Mouse (Mus musculus): ENCODE data around the gene Akr1b8. TPM values are rescaled to one million over a fixed set of nuclear protein-coding genes. Genes with fewer than 3 reads are reported as not detected.
"Not testable (repeated sequence)": the region's sequence is repeated elsewhere in the genome, so short reads cannot be mapped to it uniquely, and the experiment has no call there.

The Akr1b8 gene
- polyA plus RNA-seq, 1 experiment = 2.2 TPM

DNA sequence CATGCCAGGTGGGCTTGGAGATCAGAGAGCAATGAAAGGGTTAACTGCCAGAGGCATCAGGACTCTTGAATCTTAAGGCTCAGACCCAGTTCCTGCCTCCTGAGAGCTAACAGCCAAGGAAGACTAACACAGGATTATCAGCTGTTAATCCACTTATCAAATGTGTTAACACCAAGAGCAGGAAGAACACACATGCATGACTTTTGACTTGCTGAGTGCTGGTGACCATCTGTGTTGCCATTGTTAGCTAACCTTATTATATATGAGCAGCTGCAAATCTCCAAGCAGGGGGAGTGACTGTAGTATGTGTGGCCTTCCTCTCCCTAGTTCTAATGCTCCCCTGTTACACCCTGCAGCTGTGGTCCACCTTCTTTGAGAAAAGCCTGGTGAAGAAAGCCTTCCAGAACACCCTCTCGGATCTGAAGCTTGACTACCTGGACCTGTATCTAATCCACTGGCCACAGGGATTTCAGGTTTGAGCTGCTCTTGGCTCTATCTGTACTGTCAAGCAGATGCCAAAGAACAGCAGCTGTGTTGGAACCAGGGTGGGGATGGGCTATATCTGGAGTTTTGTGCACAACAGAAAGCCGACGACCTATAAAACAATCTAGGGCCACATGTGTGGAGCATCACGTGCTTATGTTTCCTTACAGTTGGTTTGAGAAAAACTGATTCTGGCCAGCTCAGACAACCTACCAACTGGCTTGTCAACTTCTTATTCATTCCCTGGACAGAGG lies 34.7 kb downstream of the Akr1b8 start:
- 0 out of 2 replicates have a peak, but pooled peaks cover 2% of the 10 kb centered on the region for H3K4me1 ChIP-seq (ENCODE audit: control insufficient read depth, insufficient read depth, low read length)
- no peak overlapping the region for H3K4me3 ChIP-seq (ENCODE audit: insufficient read depth, low read length)
- no peak for TF ChIP-seq CTCF (IDR thresholded peaks at IDR 0.05; ENCODE audit: extremely low read depth, insufficient read depth, low read length)
- no peak for TF ChIP-seq POLR2A (IDR thresholded peaks at IDR 0.05; ENCODE audit: extremely low read depth, insufficient read depth, low read length)
- H3K27ac ChIP-seq (ENCODE audit: insufficient read depth, low read length) = no peak overlapping the region

DNA sequence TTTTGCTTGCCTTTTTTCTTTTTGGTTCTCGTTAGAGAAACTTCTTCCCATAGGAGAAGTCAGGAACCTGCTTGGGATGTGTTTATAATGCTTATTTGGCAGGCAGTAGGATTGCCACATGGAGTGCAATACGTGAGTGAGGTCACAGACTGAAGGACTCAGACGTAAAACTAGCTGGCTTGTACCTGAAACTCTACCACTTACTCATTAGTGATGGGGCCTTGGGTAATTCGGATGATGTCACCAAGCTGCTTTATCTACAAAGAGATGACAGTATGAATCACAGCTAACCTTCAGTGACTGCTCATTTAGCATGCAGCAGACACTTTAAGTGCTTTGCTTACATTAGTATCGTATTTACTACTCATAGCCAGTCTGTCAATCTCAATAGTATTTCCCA lies 42.0 kb downstream of the Akr1b8 start:
- no peaks in the 10 kb centered on the region for H3K4me1 ChIP-seq (ENCODE audit: control insufficient read depth, insufficient read depth, low read length)
- no peak overlapping the region for H3K27ac ChIP-seq (ENCODE audit: insufficient read depth, low read length)
- TF ChIP-seq CTCF (IDR thresholded peaks at IDR 0.05; ENCODE audit: extremely low read depth, insufficient read depth, low read length) = no peak
- TF ChIP-seq POLR2A (IDR thresholded peaks at IDR 0.05; ENCODE audit: extremely low read depth, insufficient read depth, low read length) = no peak
- H3K4me3 ChIP-seq (ENCODE audit: insufficient read depth, low read length) = no peak overlapping the region

DNA sequence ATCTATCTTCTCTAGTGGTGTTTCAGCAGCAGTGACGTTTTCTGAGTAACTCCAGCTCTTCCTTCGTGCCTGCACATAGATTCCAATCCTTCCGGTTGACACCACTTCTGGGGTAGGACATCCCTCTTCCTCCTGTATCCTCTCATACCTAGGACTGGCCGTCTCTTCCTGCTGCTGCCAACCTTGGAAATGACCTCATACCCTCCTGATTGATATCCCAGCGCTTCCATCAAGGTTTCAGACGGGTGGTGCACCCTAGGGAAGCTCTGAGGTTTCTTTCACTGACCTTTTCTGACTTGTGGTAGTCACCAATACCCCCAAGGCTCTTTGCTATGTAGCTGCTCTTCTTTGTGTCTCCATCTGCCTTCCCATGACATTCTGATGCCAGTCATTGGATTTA lies 44.5 kb downstream of the Akr1b8 start:
- Histone ChIP-seq H3K4me1 (ENCODE audit: control insufficient read depth, insufficient read depth, low read length) (no peaks in the 10 kb centered on the region), H3K4me3 (ENCODE audit: insufficient read depth, low read length) (no peak overlapping the region), H3K27ac (ENCODE audit: insufficient read depth, low read length) (no peak overlapping the region)
- no peak for TF ChIP-seq CTCF (IDR thresholded peaks at IDR 0.05; ENCODE audit: extremely low read depth, insufficient read depth, low read length)
- no peak for TF ChIP-seq POLR2A (IDR thresholded peaks at IDR 0.05; ENCODE audit: extremely low read depth, insufficient read depth, low read length)

DNA sequence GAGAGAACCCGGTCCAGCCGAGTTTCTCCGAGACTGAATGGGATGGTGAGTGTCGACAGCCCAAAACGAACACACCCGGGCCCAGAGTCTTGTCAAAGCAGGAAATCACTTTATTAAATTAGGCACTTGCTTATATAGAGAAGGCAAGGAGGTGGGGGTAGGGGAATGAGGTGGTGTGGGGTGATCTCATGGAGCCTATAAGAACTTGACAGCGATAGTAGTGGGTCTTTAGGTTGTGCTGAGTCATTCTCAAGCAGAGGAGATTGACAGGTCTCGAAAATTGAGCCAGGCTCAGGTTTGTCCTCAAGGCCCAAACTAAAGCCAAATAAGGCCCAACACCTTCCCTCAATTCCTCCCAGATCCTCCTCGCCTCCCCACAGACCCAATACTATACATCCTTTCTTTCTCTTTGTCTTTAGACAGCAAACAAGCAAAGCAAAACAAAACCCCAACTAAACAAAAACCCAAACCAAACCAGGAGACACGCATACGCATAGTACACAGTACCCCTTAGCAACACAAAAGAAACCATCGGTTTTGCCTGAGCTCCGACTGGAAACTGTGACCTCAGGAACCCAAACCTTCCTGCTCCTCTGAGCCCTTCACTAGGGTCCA lies 45.8 kb downstream of the Akr1b8 start:
- H3K27ac ChIP-seq (ENCODE audit: insufficient read depth, low read length) = no peak overlapping the region
- no peaks in the 10 kb centered on the region for H3K4me1 ChIP-seq (ENCODE audit: control insufficient read depth, insufficient read depth, low read length)
- no peak overlapping the region for H3K4me3 ChIP-seq (ENCODE audit: insufficient read depth, low read length)
- TF ChIP-seq CTCF (IDR thresholded peaks at IDR 0.05; ENCODE audit: extremely low read depth, insufficient read depth, low read length) (no peak), POLR2A (IDR thresholded peaks at IDR 0.05; ENCODE audit: extremely low read depth, insufficient read depth, low read length) (no peak)

DNA sequence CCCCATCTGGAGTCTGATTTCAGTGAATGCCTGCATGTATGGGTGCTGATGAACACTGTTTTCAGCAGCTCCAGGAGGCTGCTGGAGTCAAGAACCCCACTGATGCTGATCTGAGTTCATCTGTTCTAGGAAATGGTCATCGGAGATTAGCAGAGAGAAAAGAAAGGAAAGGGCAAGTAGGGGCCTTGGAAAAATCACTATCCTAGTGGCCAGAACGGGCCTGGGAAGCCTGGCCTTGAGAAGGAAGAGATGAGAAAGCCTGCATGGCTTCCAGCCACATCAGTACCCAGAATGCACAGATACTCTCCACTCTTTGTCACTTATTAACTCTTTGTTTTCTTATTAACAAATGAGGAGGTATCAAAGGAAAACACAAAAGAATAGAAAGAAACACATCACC lies 46.8 kb downstream of the Akr1b8 start:
- TF ChIP-seq CTCF (IDR thresholded peaks at IDR 0.05; ENCODE audit: extremely low read depth, insufficient read depth, low read length) (no peak), POLR2A (IDR thresholded peaks at IDR 0.05; ENCODE audit: extremely low read depth, insufficient read depth, low read length) (no peak)
- H3K27ac ChIP-seq (ENCODE audit: insufficient read depth, low read length) = no peak overlapping the region
- no peak overlapping the region for H3K4me3 ChIP-seq (ENCODE audit: insufficient read depth, low read length)
- no peaks in the 10 kb centered on the region for H3K4me1 ChIP-seq (ENCODE audit: control insufficient read depth, insufficient read depth, low read length)

DNA sequence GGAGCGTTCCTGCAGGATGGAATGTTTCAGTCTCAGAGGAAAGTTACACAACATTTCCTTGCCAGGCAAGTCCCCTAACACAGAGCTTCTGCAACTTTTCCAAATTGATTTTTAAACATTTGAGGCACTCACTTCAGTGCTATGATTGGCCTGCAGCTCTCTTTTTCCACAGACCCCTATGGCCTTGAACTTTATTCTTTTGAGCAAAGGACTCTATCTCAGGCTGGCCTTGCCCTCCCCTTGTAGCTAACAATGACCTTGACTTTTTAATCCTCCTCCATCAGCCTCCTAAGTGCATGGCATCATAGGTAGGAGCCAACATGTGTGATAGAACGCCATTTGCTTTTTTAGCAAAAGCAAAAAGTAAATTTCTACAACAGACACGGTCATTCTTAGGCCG lies 52.8 kb downstream of the Akr1b8 start:
- Histone ChIP-seq H3K4me3 (ENCODE audit: insufficient read depth, low read length) (no peak overlapping the region), H3K27ac (ENCODE audit: insufficient read depth, low read length) (no peak overlapping the region), H3K4me1 (ENCODE audit: control insufficient read depth, insufficient read depth, low read length) (no peaks in the 10 kb centered on the region)
- no peak for TF ChIP-seq CTCF (IDR thresholded peaks at IDR 0.05; ENCODE audit: extremely low read depth, insufficient read depth, low read length)
- no peak for TF ChIP-seq POLR2A (IDR thresholded peaks at IDR 0.05; ENCODE audit: extremely low read depth, insufficient read depth, low read length)

DNA sequence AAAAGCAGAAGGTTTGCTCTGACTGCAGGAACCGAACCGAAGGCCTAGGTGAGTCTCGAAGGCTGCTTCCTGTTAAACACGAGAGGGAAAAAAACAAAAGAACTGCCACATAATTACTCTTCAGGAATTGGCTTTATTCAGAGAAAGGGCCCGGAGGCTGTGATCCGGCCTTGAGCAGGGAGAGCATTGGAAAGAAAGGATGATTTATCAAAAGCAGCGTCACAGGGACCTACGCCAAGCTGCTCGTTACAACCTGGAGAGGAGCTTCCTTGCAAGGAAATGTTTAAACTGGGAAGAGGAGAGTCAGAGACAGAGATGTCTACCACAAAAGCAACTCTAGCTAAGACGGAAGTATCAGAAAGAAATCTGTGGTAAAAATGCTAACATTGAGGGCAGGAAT lies 53.5 kb downstream of the Akr1b8 start:
- Histone ChIP-seq H3K27ac (ENCODE audit: insufficient read depth, low read length) (no peak overlapping the region), H3K4me3 (ENCODE audit: insufficient read depth, low read length) (no peak overlapping the region), H3K4me1 (ENCODE audit: control insufficient read depth, insufficient read depth, low read length) (no peaks in the 10 kb centered on the region)
- no peak for TF ChIP-seq CTCF (IDR thresholded peaks at IDR 0.05; ENCODE audit: extremely low read depth, insufficient read depth, low read length)
- TF ChIP-seq POLR2A (IDR thresholded peaks at IDR 0.05; ENCODE audit: extremely low read depth, insufficient read depth, low read length) = no peak

DNA sequence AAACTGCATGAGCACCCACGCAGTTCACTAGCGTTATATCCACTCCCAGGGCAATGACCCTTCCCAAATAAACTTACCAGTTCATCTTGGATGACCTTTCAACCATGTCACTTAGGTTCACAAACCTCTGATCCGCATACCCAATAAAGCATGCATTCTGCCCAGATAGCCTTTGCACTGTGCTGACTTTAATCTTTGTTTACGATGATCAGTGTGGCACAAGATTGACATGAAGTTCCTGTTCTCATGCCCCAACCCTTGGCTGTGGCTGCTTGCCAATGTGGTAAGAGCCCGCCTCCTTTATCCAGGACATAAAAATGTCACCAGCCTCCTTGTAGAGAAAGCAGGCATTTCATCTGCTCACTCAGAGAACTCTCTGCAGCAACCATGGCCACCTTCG lies 58.1 kb downstream of the Akr1b8 start, which contains the start of gene Akr1b7:
Gene Akr1b7 (plus strand): TSS at position 312 of the 400 bp plus-strand sequence.
- H3K4me1 ChIP-seq (ENCODE audit: control insufficient read depth, insufficient read depth, low read length) = no peaks in the 10 kb centered on the region
- H3K4me3 ChIP-seq (ENCODE audit: insufficient read depth, low read length) = no peak within 1 kb of the TSS
- no peak for TF ChIP-seq CTCF (IDR thresholded peaks at IDR 0.05; ENCODE audit: extremely low read depth, insufficient read depth, low read length)
- no peak for TF ChIP-seq POLR2A (IDR thresholded peaks at IDR 0.05; ENCODE audit: extremely low read depth, insufficient read depth, low read length)
- H3K27ac ChIP-seq (ENCODE audit: insufficient read depth, low read length) = no peak within 1 kb of the TSS

DNA sequence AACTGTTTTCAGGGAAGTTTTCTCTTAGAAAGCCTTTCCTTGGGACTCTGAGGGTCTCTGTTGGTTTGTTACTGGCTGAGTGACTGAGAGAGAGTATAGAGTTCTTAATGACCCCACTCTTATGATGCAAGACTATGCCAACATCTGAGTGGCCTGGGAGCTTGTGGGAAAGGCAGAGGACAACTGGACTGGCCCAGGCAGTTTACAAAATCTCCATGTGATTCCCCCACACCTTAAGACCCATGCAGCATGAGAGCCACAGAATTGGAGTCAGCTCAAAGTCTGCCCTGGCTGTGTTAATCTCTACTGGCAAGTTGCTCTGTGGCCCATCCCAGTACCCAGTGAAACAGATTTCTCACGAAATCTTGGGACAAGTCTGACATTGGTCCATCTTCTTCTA lies 58.8 kb downstream of the Akr1b8 start:
- Histone ChIP-seq H3K4me3 (ENCODE audit: insufficient read depth, low read length) (no peak overlapping the region), H3K4me1 (ENCODE audit: control insufficient read depth, insufficient read depth, low read length) (no peaks in the 10 kb centered on the region), H3K27ac (ENCODE audit: insufficient read depth, low read length) (no peak overlapping the region)
- TF ChIP-seq POLR2A (IDR thresholded peaks at IDR 0.05; ENCODE audit: extremely low read depth, insufficient read depth, low read length) (no peak), CTCF (IDR thresholded peaks at IDR 0.05; ENCODE audit: extremely low read depth, insufficient read depth, low read length) (no peak)

DNA sequence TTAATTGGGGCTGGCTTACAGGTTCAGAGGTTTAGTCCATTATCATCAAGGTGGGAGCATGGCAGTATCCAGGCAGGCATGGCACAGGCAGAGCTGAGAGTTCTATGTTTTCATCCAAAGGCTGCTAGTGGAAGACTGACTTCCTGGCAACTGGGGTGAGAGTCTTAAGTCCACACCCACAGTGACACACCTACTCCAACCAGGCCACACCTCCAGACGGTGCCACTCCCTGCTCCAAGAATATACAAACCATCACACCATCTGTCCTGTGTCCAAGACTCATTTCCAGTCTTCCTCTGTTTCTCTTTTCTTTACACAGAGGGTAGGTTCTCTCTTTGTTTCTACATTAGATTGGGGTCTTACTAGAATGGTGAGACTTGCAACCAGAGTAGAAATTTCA lies 59.5 kb downstream of the Akr1b8 start:
- not testable (repeated sequence) for H3K4me3 ChIP-seq (ENCODE audit: insufficient read depth, low read length); H3K27ac ChIP-seq (ENCODE audit: insufficient read depth, low read length); H3K4me1 ChIP-seq (ENCODE audit: control insufficient read depth, insufficient read depth, low read length)
